Mouse (Mus musculus): ENCODE measurements around the gene Rpl37.

Rpl37 gene

DNA sequence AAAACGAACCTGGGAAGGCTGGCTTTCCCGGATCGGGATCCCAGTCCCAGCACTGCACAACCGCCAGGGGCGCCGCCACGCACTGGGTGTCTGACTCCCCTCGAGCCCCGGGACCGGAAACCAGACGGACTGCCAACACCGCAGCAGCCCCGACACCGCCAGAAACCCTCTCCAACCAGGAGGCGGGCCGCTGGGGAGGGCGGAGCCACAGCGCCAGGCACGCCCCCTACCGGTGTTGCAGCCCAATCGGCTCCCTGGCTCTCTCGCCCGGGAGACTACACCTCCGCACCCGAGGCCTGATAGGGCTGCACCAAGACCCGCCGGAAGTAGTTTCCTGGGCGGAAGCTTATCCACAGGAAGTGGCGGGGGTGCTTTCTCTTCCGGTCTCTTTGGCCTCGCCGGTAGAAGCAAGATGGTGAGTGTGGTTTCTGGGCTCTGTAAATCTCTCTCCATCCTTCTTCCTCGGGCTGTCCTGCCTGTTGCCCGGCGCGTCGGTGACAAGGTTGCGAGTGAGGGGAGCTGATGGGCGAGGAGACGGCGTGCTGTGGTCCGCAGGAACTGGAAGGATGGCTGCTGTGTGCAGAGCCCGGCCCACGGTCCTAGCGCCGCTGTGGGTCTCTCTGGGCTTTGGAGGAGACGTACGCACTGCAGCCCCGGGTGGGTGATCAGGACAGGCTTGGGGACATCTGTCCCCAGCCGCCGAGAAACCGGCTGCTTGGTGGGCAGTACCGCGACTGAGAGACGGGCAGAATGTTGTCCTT lies at the start of gene Rpl37:
TSS of gene Rpl37 (plus strand) at position 376 of the 761 bp plus-strand sequence.
- peak; percentile 98 for DNase-seq

DNA sequence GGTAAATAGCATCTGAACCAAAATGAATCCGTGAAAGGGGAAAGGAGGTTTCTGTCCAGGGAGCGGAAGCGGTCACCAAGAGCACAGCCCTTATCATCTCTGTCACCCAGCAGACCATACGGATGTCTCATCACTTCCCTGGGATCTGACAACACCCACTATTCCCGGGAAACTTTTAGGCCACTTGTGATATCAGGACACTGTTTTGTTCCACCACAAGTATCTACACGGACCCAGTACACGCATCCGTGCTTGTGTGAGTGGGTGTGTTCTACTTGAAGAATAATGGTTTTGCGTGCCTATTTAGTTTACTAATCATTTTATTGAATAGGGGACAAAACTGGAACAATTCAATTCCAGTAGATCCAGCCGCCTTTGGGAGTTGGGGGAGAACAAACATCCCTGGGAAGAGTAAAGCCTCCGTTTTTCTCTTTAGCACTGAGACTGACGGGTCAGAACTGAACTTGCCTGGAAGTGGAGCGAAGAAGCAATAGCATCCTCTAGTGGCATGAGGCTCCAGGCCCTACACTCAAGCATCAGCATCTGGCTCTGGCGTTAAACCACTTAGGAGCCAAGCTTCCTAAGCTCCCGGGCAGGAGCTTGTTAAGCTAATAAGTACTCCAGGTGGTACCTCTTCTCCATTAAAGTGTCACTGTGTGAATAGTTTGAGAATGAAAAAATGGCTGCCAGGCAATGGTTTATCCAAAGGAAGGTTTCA lies 47.5 kb upstream of the Rpl37 start:
- peak; percentile 32 for DNase-seq

DNA sequence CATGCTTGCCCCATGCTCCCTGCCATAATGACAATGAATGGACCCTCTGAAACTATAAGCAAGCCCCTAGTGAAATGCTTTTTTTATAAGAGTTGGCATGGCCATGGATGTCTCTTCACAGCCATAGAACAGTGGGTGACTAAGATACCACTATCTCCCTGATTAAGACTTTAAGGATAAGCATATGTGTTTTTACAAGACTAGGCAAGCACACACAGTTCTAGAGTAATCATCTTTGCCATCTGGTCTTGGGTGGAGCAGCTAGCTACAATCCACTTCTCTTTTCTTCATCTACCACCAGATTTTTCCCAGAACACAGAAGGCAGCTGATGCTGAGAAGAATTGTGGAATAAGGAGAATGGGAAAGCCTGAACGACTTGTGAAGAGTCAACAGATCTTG lies 35.2 kb upstream of the Rpl37 start:
- no peak for DNase-seq

DNA sequence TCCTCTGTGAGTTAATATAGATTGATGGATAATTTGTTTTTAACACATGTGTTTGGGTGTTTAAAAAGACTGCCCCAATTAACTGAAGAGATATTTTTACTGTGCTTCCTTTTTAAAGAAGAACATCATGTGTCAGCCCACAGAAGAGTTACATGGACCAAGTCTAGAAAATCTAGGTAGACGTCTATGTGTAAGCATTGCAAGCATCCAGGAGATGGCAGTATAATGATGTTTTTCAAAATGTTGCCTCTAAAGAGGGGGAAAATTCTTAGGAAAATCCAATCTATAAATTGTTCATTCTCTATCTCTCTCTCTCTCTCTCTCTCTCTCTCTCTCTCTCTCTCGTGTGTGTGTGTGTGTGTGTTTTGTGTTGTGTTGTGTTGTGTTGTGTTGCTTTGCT lies 30.3 kb upstream of the Rpl37 start:
- no peak for DNase-seq

DNA sequence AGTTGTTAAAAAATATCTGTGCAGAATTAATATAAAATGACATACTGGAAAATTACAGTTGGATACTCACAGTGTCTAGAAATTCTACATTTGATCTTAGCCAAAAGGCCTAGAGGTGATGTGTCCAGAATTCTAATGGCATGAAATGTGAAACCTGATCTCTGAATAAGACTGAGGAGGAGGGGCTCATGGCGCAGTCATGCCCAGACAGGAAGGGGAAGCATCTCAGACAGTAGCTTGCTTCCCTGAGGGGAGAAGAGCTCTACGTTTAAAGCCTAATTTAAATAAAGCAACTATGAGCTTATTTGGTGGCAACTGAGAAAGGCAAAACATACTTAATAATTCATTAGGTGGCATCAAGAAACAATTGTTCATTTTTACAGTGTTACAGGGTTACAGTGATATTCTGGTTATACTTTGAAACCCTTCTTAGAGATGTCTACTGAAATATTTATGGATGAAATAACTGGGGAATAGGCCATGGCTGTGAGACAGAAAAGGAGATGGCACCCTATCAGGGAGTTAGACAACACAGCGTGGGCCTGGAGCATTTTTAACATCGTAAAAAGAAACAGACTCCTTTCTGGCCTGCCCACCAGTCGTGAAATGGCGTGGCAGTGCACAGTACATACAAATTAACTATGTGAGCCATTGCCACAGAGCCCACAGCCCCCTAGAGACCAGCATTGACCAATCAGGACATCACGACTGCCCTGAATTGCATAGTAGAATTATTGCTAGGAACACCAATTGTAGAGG lies 27.4 kb upstream of the Rpl37 start:
- DNase-seq = no peak

DNA sequence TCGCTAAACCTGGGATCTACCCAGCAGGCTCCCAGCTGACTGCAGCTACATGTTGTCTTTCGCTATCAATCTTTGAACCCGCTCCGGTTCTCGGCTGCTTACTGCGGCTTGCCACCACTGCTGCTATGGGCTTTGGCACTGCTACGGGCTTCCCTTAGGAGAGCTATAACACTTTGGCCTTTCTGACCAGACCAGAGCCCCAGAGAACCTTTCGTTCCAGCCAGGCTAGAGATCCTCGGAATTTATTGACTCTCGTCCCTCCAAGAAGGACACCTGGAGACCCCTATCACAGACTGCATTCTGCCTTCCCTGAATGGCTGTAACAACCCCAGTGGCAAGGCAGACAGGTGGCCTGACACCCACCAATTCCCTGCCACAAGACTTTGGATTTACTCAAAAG lies 26.3 kb upstream of the Rpl37 start:
- DNase-seq = no peak

DNA sequence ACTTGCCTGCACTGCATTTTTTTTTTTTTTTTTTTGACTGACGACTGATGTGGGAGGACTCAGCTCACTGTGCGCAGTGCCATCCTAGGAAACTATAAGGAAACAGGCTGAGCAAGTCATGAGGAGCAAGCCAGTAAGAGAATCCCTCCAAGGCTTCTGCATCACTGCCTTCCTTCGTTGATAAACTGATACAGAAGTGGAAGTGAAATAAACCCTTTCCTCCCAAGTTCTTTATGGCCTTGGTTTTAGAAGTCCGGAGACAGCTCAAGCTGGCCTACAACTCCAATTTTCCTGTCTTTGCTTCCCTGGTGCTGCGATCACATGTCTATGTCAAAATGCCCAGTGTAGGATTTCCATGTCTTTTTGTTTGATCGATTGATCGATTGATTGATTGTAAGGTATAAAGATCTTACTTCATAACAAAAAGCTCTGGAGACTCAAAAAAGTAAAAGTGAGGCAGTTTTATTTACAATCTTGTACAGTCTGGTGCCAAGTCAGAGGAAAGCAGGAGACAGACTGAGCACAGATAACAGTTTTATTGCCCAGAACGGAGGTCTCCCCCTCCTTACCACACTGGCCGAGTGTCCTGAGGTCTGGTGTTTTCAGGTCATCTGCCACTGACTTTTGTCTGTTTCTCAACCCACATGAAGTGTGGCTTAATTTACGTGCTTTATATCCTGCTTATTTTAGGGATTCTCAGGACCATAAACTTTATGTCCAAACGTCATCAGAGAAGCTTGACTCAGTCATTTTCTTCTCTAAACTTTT lies 20.7 kb upstream of the Rpl37 start:
- DNase-seq = no peak

DNA sequence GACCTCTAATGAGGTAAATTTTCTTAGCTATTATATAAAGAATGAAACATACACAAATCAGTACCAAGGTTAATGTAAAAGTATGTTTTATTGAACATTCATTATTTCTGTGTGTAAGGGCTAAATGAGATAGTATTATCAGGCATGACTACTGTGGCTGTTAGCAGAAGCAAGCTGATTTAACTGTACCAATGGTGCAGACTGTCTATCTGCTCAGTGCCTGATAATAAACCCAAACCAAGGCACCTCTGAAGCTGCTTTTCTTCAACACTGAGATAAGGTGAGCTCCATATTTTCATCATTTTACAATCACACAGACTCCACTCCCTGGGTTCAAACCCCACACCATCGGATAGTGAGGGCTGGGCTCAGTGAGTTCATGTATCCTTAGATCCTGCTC lies 19.1 kb upstream of the Rpl37 start:
- DNase-seq = no peak

DNA sequence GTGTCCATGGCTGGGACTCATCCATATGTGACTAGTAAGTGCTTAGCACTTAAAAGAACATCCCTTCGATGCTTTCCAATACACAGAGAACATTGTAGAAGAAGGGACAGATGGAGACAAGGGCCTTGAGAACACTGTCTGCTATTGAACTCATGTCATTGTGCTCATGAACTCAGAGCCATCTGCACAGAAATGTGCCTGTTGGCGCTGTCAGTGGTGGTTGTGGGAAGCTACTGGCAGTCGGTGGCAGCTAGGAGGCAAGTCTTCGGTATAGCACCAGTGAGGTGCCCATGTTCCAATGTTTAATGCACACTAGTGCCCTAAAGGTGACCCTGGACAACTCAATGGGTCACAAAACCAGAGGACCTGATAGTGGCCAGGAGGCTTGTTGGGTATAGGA lies 14.1 kb upstream of the Rpl37 start:
- no peak for DNase-seq

DNA sequence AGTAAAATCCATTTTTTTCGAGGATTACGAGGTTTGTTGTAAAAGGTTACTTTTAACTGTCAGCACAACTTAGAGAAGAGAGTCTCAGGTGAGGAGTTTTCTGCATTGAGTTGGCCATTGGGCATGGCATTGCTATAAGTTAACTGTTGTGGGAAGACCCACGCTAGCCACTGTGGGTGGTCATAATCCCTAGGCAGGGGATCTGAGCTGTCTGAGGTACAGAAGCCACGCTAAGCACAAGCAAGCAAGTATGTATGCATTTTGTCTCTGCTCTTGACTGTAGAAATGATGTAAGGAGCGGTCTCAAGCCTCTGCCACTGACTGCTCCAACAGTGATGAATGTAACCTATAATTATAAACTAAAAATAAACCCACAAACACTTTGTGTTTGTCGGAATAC lies 10.6 kb upstream of the Rpl37 start:
- DNase-seq = no peak

DNA sequence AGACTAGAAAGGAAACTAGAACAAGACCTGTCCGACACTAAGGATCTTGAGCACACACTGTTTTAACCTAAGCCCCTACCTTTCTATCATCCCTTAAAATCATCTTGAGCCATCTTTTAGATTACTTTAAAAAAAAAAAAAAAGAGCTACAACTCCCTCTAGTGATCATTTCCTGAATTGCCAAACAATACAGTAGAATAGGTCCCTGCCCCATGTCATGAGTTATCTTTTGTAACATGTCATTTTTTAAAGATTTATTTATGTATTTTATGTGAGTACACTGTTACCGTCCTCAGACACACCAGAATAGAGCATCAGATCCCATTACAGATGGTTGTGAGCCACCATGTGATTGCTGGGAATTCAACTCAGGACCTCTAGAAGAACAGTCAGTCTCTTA lies 10.2 kb upstream of the Rpl37 start:
- no peak for DNase-seq

DNA sequence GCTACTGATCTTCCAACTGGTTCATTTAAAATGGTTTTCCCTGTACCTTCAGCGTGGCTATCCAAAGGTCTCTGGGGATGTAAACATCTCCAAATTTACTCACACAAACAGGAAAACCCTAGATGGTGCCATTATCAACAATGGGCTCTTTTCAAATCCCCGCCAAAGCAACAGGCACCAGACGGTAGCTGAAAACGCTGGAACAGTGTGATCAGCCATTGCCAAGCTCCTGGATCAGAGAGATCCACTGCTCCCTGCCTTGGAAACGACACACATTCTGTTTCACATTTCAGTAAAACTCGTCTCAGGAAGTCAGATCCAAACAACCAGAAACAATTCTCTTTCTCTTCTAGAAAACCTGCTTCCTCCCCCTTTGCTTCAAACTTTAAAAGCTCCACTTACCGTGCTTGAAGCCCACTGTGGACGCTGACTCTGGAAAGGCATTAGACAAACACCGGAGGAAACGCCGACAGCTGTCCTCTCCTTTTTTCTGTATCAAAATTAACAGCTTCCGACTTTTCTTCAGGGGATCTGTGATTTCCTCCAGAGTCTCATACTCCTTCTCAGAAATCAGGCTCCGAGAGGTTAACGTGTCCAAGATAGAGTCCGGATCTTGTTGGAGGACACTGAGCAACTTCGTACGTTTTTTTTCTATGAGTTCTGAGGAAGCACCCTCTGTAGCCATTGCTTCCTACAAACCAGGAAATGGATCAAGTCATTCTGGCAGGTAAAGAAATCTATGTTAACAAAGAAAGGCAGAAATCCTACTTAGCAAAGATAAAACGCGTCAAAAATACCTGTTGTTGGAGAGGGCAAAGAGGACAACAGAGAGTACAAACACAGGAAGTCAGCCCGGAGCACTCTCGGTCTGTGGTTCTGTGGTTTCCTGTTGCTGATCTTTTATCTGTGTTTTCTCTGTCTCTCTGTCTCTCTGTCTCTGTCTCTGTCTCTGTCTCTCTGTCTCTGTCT lies 8.5 kb upstream of the Rpl37 start, which contains the start of gene Card6:
TSS of gene Card6 (minus strand) at position 854 of the 969 bp plus-strand sequence.
- DNase-seq = peak; percentile 22

DNA sequence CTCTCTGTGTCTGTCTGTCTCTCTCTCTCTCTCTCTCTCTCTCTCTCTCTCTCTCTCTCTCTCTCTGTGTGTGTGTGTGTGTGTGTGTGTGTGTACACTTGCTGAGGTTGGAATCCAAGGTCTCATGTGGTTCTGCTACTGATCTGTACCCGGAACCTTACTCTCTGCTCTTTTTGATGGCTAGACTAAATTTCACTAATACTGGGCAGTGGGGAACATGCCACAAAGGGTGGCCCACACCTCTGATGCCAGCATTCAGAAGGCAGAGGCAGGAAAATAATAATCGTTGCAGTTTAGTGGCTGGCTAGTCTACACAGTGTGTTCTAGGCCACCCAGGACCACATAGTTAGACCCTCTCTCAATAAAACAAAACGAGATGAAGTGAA lies 7.8 kb upstream of the Rpl37 start:
- DNase-seq = no peak

DNA sequence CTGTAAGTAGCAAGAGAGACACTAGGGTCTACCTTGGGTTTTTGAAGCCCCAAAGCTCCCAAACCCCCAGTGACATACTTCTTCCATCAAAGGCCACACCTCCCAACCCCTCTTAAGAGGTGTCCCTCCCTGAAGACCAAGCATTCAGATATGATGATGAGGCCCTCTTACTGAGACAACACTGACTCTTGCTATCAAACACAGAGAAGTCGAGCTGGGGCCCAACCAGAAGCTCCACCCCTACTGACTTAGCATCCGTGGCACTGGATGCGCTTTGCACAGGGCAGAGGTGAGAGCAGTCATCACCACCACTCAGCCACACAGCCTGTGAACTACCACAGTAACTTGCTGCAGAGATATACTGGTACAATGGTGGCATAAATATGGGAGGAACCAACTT lies 3.8 kb upstream of the Rpl37 start:
- no peak for DNase-seq

DNA sequence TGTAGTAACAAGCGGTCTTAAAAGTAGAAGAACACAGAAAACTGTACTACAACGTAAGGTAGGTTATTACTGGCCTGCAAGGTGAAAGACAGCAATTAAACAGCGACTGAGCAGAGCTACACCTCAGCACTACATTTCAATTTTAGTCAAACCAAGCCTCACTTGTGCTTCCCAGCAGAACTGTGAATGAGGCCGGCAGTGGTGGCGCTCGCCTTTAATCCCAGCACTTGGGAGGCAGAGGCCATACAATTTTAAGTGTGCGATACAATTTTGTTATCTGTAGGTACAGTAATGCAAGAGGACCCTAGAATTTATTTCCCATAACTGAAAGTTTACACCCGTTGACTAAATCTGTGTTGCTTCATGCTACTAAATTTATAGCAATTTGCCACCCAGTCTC lies 1.3 kb upstream of the Rpl37 start:
- DNase-seq = no peak

DNA sequence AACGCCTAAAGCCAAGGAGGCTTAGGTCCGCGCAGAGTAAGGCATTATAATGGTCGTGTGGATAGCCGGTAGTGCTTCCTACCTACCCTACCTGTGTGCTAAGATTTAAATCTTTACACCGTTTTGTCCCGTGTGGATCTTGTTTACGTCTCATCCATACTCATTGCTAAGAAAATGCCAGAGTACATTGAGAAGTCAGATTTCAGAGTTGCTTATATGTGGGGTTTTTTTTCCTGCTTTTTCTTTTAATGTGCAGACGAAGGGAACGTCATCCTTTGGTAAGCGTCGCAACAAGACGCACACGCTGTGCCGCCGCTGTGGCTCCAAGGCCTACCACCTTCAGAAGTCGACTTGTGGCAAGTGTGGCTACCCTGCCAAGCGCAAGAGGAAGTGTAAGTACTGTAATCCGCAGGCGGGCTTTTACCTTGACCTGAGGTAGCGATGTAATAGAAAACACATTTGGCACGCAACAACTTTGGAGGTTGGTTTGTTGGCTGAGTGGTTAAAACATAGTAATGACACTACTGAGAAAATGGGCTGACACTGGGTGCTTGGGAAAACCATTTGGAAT lies 671 bp downstream of the Rpl37 start:
- no peak for DNase-seq

DNA sequence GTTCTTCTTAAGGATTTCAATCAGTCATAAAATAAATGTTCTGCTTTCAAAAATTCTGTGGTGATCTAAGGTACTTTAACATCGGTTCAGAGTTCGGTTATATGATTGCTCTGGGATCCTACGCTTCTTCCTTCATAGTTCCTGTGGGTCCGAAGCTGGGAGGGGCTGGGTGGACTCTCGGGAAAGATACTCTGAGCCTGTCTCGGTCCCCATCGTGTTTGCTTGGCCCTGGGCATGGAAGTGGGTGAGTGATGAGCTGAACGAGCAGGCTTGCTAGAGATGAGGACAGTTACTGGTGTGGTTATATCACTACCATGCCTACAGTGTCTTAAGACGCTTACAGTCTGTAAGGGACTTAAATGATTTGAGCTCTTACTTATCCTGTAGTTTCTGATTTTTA lies 2.2 kb downstream of the Rpl37 start:
- no peak for DNase-seq

DNA sequence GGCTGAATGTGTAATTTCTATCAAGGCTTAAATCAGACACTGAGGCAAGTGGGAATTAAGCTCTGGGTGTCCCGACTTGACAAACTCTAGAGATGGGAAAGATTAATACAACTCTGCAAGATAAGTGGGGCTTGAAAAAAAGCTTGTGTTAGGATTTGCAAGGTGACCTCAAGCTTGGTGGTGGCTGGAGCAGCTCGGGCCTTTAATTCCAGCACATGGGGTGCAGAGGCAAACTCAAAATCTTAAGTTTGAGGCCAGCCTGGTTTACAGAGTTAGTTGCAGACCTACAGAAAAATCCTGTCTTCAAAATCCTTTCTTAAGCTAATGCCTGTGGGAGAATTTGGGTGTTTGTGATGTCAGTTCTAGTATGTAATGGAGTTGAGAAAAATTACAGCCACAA lies 2.7 kb downstream of the Rpl37 start:
- no peak for DNase-seq

DNA sequence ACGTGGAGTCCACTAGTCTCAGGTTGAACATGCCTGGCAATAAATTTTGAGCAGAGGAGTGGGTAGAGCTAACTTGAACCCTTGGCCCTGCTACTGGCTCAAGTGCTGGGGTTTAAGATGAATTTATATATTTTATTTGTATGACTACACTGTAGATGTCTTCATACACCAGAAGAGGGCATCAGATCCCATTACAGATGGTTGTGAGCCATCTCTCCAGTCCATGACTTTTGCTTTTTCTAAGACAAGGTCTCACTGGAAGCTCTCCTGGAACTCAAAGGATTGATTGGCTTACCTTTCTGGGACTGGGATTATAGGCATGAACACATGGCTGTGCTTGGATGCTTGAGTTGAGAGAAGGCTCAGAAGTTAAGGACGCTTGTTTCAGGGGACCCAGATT lies 3.3 kb downstream of the Rpl37 start:
- no peak for DNase-seq

DNA sequence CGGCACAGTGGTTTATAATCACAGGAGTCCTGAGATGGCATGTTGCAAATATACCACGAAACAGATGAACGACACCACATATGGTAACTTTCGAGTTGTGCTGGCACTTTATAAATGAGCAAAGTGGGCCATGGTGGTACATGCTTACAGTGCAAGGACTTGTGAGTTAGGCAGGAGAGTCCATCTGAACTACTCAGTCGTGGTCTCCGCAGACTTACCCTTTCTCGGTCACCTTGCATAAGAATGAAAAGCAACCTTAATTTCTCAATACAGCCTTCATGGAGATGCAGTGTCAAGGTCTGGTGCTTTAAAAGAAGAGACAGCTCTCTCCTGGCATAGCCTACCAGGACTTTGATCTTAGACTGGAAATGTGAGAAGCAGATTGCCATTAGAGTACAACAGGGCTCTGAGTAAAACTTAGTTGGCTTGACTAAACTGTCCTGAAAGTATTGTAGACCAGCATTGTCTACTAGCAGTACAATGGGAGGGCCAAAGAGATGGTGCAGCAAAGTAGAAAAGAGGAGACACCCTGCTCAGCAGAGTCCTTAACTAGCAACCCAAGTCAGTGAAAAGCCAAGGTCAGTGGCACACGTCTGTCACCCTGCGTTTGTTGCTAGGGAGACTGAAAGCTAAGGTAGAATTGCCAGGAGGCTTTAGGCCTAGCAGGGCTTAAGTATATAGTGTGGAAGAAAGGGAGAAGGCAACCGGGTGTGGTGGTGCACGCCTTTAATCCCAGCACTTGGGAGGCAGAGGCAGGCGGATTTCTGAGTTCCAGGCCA lies 5.3 kb downstream of the Rpl37 start:
- DNase-seq = no peak

DNA sequence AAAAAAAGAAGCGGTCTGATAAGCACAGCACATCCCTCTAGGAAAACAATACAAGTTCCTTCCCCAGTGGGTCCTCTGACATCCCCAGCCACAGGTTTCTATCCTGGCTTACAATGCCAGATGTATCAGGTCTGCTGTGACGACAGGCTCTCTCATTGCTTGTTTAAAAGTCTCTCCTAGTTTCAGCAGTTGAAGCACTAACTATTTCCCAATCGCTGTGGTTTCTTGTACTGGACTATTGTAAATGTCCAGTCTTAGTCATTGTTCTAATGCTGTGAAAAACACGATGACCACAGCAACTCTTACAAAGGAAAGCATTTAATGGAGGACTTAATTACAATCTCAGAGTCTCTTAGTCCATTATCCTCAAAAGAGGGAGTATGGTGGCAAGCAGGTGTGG lies 10.0 kb downstream of the Rpl37 start:
- DNase-seq = no peak
